Mouse (Mus musculus): ENCODE data around the gene Actg1. TPM values are rescaled to one million over a fixed set of nuclear protein-coding genes. Genes with fewer than 3 reads are reported as not detected.
A peak's percentile ranks its signal among the peaks of the same experiment; 100 is the strongest.
"Not testable (repeated sequence)": the region's sequence is repeated elsewhere in the genome, so short reads cannot be mapped to it uniquely, and the experiment has no call there.

The Actg1 gene
- polyA plus RNA-seq, 1 experiment from 2014 or later = 2,926 TPM

DNA sequence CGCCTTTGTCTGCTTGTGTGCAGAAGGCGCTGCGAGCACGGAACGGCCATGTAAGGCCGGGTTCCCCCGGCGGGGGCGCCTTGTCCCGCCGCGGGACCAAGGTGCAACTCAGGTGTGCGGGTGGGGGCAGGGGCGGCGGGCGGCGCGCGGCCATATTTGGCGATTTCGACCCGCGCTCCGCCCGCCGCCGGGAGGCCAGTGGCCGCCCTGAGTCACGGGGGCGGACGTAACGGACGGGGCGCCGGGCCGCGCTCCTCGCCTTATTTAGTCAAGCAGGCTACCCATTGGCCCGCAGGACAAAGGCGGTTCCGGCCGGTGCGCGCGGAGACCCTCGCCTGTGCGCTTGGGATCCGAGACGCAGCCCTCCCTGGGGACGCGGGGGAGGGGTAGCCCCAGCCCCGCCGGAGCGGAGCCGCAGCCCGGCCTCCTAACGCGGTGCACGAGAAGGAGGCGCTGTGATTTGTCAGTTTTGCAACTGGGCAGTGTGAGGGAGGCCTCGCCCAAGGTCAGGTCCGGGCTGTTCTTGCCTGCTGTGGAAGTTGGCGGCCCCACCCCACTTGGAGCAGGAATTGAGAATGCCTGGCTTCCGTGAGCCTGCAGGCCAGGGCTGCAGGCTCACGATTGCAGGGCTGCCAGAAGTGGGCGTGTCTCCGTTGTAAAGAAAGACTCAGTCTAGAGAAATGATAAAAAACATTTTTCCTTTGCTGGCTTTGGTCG, 1.8 kb upstream of the Actg1 start:
- peak; percentile 96 for DNase-seq
- under 1% methylated on average over 67 of the region's 68 CpGs for WGBS
- H3K4me3 ChIP-seq (ENCODE audit: low read depth, low read length) = peak overlapping the region; percentile 100

DNA sequence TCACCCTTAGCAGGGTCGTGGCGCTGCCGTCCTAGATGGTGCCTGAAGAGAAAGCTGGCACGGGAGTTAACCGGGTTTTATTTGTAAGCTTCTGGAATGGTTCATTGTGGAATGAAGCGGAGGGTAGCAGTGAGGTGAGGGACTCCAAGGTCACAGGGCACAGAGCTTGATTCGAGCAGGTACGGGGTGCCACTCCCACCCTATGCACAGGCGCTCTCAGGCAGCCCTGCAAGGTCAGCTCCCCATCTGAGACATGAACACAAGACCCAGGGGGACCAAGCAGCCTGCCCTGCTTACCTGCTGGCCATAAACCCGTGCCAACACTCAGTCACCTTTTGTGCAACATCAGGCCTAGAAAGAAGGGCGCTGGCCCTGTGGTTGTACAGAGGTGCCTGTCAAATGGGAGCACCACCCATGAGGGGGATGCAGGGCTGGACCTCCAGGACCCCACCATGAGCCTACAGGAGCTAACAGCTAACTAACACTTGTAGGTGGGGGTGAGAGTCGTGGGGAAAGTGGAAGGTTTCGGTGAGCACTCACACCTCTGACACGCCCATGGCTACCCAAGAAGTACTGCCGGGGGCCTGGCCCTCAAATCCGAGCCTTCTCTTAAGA, 1.1 kb upstream of the Actg1 start:
- peak overlapping the region; percentile 100 for H3K9ac ChIP-seq
- peak; percentile 71 for DNase-seq
- TF ChIP-seq CTCF (IDR thresholded peaks at IDR 0.05; ENCODE audit: low read depth) = no peak
- H3K27ac ChIP-seq (ENCODE audit: low read depth) = peak overlapping the region; percentile 100
- H3K4me1 ChIP-seq (ENCODE audit: insufficient read depth) = peaks cover 15% of the 10 kb centered on the region
- peak overlapping the region; percentile 95 for H3K4me2 ChIP-seq
- peak; percentile 1; the same call in 1 of the 2 replicates for ATAC-seq (ENCODE audit: insufficient read depth)
- H3K4me3 ChIP-seq (ENCODE audit: low read depth, low read length) = peak overlapping the region; percentile 100
- no peaks in the 10 kb centered on the region; the same call in 1 of the 2 replicates for H3K27me3 ChIP-seq (ENCODE audit: insufficient read depth, low read length)
- no peaks in the 10 kb centered on the region for H3K9me3 ChIP-seq (ENCODE audit: low read depth, low read length)
- H3K36me3 ChIP-seq (ENCODE audit: insufficient read depth) = peaks cover 27% of the 10 kb centered on the region
- 2% methylated on average over 16 of the region's 16 CpGs for WGBS

More for the DNA sequence above, 1.8 kb upstream of the Actg1 start:
- Histone ChIP-seq H3K9ac (peak overlapping the region; percentile 100), H3K4me2 (peak overlapping the region; percentile 95), H3K4me1 (ENCODE audit: insufficient read depth) (peaks cover 19% of the 10 kb centered on the region), H3K27me3 (ENCODE audit: insufficient read depth, low read length) (no peaks in the 10 kb centered on the region; the same call in 1 of the 2 replicates), H3K27ac (ENCODE audit: low read depth) (peak overlapping the region; percentile 100), H3K9me3 (ENCODE audit: low read depth, low read length) (no peaks in the 10 kb centered on the region), H3K36me3 (ENCODE audit: insufficient read depth) (peaks cover 24% of the 10 kb centered on the region)
- TF ChIP-seq CTCF (IDR thresholded peaks at IDR 0.05; ENCODE audit: low read depth) = 0 out of 2 replicates have a peak, but pooled peaks have one; percentile 14
- peak; percentile 83 for ATAC-seq (ENCODE audit: insufficient read depth)

GRCm38 (mm10) chr11:120348684-120349370, 485 bp upstream of the Actg1 start:
- DNase-seq (peak; percentile 74), ATAC-seq (ENCODE audit: insufficient read depth) (no peak; the same call in 1 of the 2 replicates)
- Histone ChIP-seq H3K4me2 (peak overlapping the region; percentile 95), H3K27me3 (ENCODE audit: insufficient read depth, low read length) (no peaks in the 10 kb centered on the region; the same call in 1 of the 2 replicates), H3K9me3 (ENCODE audit: low read depth, low read length) (no peaks in the 10 kb centered on the region), H3K36me3 (ENCODE audit: insufficient read depth) (peaks cover 27% of the 10 kb centered on the region), H3K4me1 (ENCODE audit: insufficient read depth) (peaks cover 15% of the 10 kb centered on the region), H3K27ac (ENCODE audit: low read depth) (peak overlapping the region; percentile 100), H3K9ac (peak overlapping the region; percentile 100), H3K4me3 (ENCODE audit: low read depth, low read length) (peak overlapping the region; percentile 100)
- WGBS = 2% methylated on average over 39 of the region's 53 CpGs
- TF ChIP-seq CTCF (IDR thresholded peaks at IDR 0.05; ENCODE audit: low read depth) = no peak

GRCm38 (mm10) chr11:120347301-120347700, 1.0 kb downstream of the Actg1 start:
- H3K9ac ChIP-seq = peak overlapping the region; percentile 100
- no peaks in the 10 kb centered on the region; the same call in 1 of the 2 replicates for H3K27me3 ChIP-seq (ENCODE audit: insufficient read depth, low read length)
- WGBS = under 1% methylated on average over 9 of the region's 10 CpGs
- no peak for TF ChIP-seq CTCF (IDR thresholded peaks at IDR 0.05; ENCODE audit: low read depth)
- H3K9me3 ChIP-seq (ENCODE audit: low read depth, low read length) = no peaks in the 10 kb centered on the region
- DNase-seq (no peak), ATAC-seq (ENCODE audit: insufficient read depth) (no peak)
- H3K27ac ChIP-seq (ENCODE audit: low read depth) = peak overlapping the region; percentile 100
- peak overlapping the region; percentile 100 for H3K4me3 ChIP-seq (ENCODE audit: low read depth, low read length)
- H3K4me1 ChIP-seq (ENCODE audit: insufficient read depth) = peaks cover 9% of the 10 kb centered on the region
- peak overlapping the region; percentile 95 for H3K4me2 ChIP-seq
- H3K36me3 ChIP-seq (ENCODE audit: insufficient read depth) = peaks cover 27% of the 10 kb centered on the region

GRCm38 (mm10) chr11:120346383-120347034, 1.8 kb downstream of the Actg1 start:
- WGBS = 44% methylated on average over 8 of the region's 13 CpGs
- Histone ChIP-seq H3K4me3 (ENCODE audit: low read depth, low read length) (peak overlapping the region; percentile 52), H3K9ac (peak overlapping the region; percentile 60), H3K4me2 (peak overlapping the region; percentile 77), H3K36me3 (ENCODE audit: insufficient read depth) (peaks cover 24% of the 10 kb centered on the region)
- H3K27ac ChIP-seq (ENCODE audit: low read depth); H3K9me3 ChIP-seq (ENCODE audit: low read depth, low read length); H3K27me3 ChIP-seq (ENCODE audit: insufficient read depth, low read length); DNase-seq; H3K4me1 ChIP-seq (ENCODE audit: insufficient read depth); ATAC-seq (ENCODE audit: insufficient read depth): not testable (repeated sequence)

DNA sequence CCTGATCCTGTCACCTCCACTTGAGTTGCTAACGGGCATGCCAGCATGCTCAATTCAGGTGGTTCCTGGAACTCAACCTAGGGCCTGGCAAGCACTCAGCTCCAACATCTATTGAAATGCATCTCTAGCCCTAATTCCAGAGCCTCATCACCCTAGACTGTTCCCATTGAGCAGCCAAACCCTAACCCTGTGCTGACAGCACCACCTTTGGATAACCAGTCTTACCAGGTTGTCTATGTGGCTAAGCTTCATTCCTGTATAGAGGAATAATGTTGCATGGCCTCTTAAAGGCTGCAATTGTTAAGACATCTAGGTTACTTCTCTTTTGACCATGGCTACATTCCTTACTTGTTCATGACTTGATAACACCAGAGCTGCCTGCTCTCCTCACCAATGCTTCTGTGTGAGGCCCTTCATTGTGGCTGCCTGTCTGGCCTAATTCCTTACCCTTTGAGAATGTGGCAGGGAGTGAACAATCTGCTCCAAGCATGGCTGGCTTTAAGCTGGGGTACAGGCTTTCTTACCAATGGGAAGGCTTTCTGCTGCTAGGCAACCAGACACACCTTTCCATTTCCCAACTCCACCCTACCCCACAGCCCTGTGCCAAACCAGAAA, 3.2 kb downstream of the Actg1 start:
- Histone ChIP-seq H3K36me3 (ENCODE audit: insufficient read depth) (peaks cover 21% of the 10 kb centered on the region), H3K4me1 (ENCODE audit: insufficient read depth) (no peaks in the 10 kb centered on the region), H3K27me3 (ENCODE audit: insufficient read depth, low read length) (no peaks in the 10 kb centered on the region; the same call in 1 of the 2 replicates), H3K9me3 (ENCODE audit: low read depth, low read length) (no peaks in the 10 kb centered on the region), H3K4me2 (peak overlapping the region; percentile 50), H3K27ac (ENCODE audit: low read depth) (peak overlapping the region; percentile 61), H3K4me3 (ENCODE audit: low read depth, low read length) (peak overlapping the region; percentile 19), H3K9ac (peak overlapping the region; percentile 4; the same call in 1 of the 2 replicates)
- TF ChIP-seq CTCF (IDR thresholded peaks at IDR 0.05; ENCODE audit: low read depth) = no peak
- DNase-seq (peak; percentile 54), ATAC-seq (ENCODE audit: insufficient read depth) (no peak)
- 27% methylated on average over 1 of the region's 1 CpGs for WGBS
